Mouse (Mus musculus): ENCODE results near the gene Ubr4.
"Not testable (repeated sequence)": the region's sequence is repeated elsewhere in the genome, so short reads cannot be mapped to it uniquely, and the experiment has no call there.

Ubr4 gene

DNA sequence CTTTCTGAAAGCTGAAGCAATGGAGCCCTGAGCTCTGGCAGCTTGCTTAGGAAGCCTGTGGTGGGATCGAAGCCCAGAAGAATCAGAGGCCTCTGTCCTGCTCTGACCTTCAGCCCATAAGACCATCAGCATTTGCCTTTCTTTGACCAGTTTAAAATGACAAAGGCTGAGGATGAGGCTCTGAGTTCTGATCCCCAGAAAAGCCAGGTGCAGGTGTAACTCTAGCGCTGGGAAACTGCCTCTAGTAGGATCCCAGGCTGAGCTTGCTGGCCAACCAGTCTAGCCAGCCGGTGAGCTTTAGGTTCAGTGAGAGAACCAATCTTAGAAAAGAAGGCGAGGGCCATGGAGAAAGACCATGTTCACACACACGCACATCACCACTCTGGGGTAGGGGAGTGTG is 135.9 kb downstream of the Ubr4 start:
- DNase-seq = no peak

DNA sequence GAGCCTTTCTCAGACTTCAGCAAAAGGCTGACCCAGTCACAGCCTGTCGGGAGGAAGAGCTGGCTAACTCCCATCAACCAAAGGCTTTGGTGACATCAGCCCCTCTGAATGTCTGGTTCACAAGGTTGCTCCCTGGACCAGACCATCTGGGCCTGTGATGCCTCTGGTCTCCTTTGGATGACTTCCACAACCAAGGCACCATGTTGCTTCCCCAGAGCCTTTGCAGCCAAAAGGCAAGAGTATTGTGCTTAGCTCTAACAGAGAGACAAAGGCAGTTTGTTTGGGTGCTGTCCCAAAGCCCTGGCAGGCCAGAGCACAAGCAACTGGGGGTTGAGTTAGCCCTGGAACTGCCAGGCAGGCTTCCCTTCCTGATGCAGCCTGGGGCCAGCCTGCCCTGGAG is 137.5 kb downstream of the Ubr4 start:
- DNase-seq = no peak

DNA sequence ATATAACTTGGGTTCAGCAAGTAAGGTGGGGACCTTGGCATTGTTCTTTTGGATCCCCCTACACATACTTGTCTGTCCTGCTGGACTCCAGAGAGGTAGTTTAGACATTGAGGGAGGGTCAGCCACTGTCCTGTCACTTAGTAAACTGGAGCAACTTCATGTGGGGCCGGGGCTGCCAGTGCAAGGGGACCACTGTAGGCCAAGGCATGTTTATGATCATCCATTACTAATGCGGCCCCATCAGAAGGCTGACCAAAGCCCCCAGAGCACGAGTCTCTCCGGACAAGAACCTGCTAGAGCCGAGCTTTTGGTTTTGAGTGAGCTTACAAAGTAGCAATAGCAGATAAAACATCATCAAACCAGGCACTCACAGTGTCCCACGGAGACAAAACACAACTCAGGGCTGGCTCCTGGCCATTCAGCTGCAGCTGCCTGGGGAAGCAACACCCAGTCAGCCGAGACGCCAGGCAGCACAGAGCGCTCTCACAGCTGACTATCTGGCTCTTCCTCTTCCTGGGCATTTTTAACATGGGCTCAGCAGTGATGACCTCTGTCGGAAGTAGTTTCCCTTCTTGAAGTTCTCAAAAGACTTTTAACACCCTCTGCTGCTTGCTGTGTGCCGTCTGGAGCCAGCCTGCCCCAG is 138.1 kb downstream of the Ubr4 start:
- DNase-seq = no peak

DNA sequence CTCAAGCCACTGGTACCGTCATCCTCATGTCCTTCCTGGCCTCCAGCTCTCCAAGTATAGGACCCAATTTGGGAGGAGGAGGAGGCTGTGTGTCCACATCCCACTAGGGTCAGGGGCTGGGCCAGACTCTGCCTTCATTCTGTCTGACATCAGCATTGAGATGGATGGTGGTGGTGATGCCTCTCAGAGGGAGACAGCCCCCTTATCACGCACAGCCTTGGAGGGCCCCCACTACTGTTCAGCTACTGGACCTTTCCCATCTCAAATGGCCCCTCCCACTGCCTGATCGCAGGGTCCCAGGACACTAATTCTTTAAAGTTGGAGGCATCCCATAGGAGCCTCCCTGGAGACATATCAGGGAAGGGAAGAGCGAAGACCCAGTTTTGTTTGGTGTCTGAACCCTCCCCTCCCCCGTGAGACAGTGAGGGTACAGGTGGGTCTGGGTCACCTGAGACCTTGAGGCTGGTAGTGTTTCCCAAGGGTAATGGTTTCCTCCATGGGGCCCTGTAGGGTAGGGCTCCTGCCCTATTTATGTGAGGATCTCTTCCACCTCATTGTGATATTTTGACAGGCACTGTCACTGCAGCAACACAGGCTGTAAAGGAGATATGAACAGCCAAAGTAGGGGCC is 139.2 kb downstream of the Ubr4 start:
- no peak for DNase-seq

DNA sequence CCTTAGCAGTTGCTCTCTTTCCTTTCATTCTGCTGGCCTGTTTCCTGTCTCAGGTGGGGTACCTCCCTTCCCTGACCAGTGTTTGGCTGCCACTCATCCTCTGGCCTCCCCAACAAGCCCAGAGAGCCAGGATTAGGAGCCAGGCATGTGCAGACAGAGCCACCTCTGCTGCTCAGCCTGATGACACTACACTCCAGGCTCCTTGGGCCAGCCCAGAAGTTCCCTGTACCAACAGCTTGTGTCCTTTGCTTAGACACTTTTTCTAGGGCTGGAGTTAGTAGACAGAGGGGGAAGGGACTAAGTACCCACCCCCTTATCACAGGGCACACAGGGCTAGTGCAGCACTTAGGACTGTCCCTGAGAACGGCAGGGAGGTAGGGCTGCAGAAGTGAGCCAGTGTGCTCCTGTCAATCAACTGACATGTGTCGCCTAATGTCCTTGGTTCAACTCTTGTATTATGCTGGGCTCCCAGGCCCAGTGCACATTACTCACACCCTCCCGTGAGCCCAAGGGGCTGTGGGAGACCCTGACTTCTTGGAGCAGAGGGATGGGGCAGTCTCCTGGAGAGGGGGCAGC is 139.9 kb downstream of the Ubr4 start:
- no peak for DNase-seq

DNA sequence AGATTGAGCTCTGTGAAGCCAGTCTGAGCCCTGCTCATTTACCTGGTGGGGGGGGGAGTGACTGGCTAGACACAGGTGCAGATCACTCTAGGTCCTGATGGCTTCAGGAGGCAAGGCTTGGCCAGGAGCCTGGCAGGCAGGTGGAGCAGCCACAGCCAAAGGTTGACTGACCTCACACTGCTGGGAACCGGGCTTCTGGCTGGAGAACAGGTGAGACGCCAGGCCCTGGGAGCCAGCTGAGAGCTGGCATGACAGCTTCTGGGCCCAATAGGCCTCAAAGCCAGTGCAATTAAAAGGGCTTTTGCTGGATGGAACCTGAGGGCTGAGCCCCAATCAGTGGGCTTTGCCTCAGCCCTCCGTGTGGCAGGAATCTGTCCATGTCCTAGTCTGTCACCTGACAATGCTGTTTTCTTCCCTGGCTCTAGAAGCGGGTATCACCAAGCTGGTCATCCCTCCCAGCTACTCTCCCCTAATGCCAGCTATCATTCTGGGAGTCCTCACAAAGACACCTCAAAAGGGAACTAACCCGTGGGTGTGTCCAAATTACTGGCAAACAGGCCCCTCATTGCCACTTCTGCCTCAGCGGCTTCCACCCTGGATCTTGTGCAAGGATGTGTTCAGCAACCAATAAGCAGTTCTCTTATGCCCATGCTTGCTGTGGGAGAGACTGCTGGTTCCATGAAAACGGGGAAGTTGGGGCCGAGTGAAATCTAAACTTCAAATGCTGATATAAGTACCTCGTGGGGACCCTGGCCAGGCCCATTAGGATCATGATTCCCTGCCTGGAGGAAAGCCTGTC is 141.0 kb downstream of the Ubr4 start:
- DNase-seq = no peak

DNA sequence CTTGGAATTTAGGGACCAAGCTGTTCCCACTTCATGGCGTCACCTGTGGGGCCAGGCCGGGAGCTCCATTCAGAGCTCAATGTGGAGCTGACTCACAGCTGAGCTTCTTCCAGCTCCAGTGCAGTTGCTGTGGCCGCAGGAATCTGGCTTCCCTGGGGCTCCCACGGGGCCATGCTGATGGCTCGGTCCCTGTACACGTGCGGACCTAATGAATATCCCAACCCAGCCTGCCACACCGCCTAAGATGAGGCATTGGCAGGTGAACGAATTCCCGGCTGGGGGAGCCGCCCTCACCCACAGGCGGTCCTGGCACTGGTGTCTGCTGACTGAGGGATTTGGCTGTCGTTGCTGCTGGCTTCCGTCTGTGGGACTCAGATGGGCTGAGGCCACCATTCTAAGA is 148.4 kb downstream of the Ubr4 start:
- DNase-seq = no peak

DNA sequence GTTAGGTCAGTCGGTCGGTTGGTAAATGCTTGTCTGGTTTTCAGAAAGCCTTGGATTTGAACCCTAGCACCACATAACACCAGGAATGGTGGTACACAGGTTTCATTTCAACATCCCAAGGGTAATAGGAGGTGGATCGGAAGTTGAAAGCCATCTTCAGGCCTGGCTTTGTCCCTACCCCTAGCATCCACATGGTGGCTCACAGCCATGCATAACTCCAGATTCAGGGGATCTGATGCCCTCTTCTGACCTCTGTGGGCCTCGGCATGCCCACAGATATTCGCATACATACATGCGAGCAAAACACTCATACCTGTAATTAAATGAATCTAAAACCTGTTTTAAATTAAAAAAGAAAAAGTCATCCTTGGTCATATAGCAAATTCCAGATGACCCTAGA is 149.3 kb downstream of the Ubr4 start:
- DNase-seq = no peak

DNA sequence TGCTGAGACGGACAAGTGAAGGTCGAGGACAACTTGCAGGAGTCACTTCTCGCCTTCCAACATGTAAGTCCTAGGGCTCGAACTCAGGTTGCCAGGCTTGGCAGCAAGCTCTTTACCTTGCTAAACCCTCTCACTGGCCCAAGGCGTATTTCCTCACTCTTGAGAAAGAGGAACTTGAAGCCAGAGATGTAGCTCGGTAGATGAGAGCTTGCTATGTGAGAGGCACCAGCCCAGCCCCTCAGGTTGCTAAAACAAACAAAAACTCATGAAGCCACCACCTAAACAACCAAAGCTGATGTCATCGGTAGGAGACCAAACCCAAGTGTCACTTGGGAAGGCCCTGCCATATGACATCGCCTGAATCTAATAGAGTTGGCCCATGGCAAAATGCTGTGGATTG is 151.5 kb downstream of the Ubr4 start:
- DNase-seq = no peak

DNA sequence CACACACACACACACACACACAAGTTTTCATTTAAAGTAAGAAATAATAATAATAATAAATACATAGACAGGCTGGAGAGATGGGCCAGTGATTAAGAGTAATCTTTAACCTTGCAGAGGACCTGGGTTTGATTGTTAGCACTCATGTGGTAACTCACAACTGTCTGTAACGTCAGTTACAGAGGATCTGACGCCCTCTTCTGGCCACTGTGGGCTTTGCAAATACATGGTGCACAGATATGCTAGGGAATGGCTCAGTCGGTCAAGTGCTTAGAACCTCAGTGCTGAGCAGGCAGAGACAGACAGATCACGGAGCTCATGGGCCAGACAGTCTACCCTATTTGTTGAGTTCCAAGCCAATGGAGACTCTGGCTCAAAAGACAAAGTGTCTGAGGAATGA is 153.3 kb downstream of the Ubr4 start:
- no peak for DNase-seq

DNA sequence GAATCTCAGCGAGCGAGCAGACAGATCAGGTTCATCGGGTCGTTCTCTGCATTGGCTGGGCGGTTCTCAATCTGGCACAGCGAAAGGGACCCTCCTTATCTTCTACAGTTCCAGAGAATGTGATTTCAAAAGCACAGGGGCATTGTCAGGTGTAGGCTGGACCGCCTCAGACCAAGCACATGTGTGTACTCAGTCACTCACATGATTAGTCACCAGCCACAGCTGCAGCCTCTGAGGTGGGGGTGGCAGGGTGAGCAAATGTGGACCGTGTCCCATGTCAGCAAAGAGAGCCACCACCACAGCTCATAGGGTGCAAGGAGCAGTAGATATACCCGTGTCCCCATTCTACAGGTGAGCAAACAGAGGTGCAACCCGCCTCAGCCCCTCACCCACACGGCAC is 154.3 kb downstream of the Ubr4 start:
- DNase-seq = no peak

DNA sequence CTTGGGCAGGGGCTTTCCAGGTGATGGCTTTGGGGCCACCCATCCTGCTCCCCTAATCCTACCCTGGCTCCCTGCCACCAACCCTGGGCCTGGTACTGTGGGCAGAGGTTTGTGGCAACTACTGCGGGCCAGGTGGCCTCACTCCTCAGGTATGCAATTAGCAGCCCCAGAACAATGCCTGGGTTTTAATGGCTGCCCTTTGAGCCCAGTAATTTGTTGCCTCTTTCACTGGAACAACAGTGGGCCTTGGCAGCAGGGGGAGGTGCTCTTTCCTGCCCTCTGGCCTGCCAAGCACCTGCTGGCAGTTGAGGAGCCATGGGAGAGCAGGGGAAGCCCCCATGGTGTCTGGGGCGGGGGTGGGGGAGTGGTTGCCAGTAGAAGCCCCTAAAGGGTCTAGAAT is 156.7 kb downstream of the Ubr4 start:
- no peak for DNase-seq

DNA sequence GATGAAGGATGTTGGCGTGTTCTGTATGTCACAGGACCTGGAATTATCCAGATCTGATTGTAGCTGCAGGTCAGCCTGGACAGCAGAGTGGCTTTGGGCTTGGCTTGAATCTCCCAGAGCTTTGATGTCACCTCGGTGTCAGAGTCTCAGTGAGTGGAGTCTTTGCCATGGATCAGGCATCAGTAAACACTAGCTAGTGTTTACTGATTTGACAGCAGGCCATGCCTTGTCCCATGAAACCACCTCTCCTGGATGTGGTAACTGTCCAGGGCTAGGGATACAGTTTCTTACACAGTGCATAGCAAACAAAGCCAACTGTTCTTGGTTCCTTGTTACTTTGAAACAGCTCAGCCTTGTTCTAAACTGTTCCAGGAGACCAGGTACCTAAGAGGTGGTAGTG is 159.1 kb downstream of the Ubr4 start:
- no peak for DNase-seq

DNA sequence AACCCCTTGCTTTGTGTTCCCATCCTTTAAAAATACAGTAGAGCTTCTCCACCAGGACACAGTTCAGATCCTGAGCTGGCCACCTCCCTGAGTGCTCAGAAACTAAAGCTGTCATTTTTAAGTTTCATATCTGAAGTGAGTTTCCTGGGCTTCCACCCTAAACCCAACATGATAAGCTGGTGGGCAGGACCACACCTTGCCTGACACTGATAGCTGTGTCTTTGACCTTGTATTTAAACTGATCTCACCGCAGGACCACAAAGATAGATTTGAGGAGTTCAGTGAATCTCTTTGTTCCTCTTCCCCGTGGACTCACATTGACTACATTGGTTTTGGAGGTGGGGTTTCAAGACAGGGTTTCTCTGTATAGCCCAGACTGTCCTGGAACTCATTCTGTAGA is 160.6 kb downstream of the Ubr4 start:
- DNase-seq = no peak

DNA sequence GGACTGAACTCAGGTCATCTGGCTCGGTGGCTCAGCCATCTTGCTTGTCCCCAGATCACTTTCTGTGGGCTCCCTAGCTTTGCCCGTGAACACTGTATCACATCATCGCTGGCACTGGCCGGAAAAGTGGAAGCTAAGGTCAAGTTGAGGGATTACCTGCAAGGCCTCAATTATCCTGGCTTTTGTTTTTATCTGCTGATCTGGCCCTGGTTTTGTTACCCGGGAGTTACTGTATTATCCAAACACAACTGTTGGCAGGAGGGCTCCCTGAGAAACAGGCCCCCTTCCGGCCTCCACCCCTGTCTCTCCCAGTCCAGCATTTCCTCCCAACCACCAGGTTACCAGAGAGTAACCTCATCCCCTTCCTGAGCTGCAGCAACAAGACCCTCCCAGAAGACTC is 166.8 kb downstream of the Ubr4 start:
- no peak for DNase-seq

DNA sequence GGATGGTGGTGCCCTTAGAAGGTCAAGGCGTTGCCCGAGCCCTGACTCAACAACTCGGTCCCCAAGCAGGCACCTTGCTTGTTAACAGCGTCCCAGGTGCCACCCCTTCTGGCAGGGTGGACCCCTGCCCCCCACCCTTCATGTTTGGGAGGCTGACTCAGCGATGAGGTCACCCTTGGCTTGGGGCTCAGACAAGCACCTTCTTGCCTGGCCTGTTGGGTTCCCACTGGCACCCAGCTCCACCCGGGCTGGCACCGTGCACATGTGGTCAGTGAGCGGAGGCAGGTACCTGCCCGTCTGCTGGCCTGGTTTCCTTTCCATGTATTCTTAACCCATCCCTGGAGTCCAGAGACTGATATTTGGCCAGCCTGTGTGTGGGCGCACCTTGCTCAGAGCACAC is 169.5 kb downstream of the Ubr4 start:
- no peak for DNase-seq

DNA sequence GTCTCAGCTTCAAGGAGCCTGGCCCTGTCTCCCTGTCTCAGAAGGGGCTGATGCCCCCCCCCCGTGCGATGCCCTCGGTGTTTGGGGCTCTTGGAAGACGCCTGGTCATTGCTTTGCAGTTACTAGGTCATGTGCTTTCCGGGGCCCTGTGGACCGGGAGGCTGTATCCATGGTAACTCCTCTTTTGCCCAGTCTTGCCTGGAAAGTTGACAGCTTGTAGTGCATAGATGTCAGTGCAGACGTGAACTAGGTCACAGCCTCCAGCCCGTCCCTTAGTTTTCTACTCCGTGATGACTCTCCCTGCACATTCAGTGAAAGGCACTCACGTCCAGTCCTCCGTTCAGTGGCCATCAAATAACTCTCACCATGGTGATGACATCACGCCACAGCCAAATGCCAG is 174.1 kb downstream of the Ubr4 start:
- no peak for DNase-seq

DNA sequence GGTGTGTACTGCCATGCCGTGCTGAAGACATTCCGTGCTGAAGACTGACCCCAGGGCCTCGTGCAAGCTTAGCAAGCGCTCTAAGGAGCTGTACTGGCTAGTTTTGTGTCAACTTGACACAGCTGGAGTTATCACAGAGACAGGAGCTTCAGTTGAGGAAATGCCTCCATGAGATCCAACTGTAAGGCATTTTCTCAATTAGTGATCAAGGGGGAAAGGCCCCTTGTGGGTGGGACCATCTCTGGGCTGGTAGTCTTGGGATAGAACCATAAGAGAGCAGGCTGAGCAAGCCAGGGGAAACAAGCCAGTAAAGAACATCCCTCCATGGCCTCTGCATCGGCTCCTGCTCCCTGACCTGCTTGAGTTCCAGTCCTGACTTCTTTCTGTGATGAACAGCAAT is 177.8 kb downstream of the Ubr4 start, which contains the start of gene Iffo2:
TSS of gene Iffo2 (plus strand) at position 301 of the 400 bp plus-strand sequence.
- DNase-seq = not testable (repeated sequence)

DNA sequence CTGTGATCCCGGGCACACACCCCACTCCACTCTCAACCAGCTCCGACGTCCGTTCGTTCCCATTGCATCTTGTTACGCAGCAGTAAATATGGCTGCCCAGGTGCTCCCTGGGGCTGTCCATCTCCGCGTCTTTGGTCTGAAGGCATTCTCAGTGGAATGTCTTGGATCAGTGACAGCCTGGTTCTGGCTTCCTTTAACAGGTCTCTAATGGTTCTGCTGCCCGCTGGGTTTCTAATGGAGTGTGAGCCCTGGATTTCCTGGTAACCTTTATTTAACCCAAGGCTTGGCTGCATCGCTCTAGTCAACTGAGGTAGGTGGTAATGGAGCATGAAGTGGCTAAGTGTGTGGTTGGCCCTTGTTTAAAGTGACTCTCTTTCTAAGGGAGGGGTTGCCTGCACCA is 179.7 kb downstream of the Ubr4 start:
- DNase-seq = no peak

DNA sequence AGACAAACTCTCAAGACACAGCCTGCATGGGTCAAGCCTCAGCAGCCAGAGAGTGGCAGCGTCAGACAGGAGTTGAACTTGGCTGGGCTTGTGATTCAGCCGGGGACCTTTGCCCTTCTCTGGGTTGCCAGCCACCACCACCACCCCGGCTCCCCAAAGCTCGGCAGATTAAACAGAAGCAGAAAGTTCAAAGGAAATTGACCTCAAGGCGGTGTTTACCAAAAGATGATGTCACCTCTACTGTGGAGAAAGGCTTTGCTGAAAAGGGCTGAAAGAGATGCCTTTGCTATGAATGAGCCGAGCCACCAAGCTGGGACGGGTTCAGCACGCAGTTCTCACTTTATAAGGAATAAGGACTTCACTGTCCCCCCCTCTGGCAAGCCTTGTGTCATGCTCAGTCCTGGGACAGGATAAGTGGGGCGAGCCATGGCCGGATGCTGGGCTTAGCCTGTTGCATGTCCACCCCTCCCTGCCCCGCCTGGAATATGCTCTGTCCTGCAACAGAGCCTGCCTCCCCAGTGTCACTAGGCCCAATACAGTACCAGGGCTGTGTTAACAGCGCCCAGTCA is 182.8 kb downstream of the Ubr4 start:
- peak; percentile 51 for DNase-seq

DNA sequence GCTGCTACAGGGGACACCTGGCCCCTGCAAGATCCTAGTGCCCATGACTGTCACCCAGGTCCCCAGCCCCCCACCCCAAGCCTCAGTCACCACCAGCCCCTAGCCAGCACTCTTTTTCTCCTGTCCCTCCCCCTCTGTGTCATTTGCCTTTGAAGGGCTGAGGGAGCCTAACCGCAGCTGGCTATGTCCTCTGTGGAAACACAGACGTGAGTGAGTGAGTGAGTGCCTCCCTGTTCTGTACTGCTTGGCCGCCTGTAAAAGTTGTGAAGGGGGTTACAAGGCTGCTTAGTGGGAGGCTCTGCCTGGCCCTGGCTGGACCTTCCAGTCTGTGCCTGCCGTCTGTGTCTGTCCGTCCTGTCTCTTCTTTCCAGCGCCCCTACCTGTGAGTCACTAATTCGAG is 183.3 kb downstream of the Ubr4 start:
- peak; percentile 16 for DNase-seq

DNA sequence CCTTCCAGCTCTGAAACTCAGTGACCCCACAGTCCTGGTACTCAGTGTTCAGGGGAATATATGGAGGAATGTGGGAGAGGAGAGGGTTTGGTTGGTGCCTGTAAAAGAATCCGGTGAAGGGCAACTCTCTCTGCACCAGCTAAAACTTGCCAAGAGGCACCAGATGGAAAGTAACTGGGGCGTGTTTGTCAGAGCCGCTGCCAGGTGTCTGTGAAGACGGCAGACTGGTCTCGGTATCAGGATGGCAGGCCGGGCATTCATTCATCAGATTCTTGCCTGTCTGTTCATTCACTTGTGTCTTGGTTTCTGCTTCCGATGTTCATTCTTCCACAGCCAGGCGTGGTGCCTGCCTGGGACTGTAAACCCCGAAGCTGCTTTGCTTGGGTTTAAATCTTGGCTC is 184.3 kb downstream of the Ubr4 start:
- no peak for DNase-seq
